Mouse (Mus musculus): Measurements from ENCODE around the gene Tbc1d19.

GRCm38 (mm10) chr5:53941322-53942024 is 132.1 kb downstream of the Tbc1d19 start:
- TF ChIP-seq CTCF (IDR thresholded peaks at IDR 0.05; ENCODE audit: low read depth) (no peak), EP300 (IDR thresholded peaks at IDR 0.05; ENCODE audit: low read depth) (no peak)
